8 mouse cellular contexts compared by ENCODE assay signal in the genomic region with DNA sequence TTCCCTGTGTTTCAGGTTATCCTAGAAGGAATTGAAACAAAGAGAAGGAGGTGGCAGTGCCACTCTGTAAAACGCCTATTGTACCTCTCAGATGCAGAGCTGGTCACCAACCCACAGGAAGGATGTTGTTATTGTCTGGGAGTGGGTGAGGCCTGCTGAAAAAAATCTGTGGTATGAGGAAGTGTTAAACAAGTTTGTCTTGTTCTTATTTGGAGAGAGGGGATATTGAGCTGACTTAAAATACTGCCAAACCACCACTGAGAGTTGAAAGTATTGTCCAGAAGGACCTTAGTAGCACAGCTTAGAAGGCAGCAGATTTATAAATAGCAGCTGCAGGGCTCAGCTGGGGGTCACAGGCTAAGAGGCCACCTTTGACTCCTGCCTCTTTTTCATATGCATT. TPM values are rescaled to one million over a fixed set of nuclear protein-coding genes. Genes with fewer than 3 reads are reported as not detected.
DNase-seq lines count a peak whose midpoint lies in the region; ATAC-seq and TF ChIP-seq lines count a peak whose summit lies in the region.

No protein-coding gene starts in this region.

- H3K27ac ChIP-seq in neural tube, embryonic 13.5 days (replicated peaks), result peak overlapping the region; percentile 38; the same call in 1 of the 2 replicates
- H3K27ac ChIP-seq in embryonic fibroblast, embryonic 13.5 days (ENCODE audit: insufficient read depth, low read length), result peak overlapping the region; percentile 93
- H3K27ac ChIP-seq in lung, embryonic 16.5 days (ENCODE audit: low read length), result peak overlapping the region; percentile 94

- peaks cover 20% of the 10 kb centered on the region for H3K4me1 ChIP-seq in neural tube, embryonic 13.5 days (replicated peaks)
- H3K4me1 ChIP-seq in embryonic fibroblast, embryonic 13.5 days (ENCODE audit: control insufficient read depth, insufficient read depth, low read length), result peaks cover 25% of the 10 kb centered on the region
- H3K4me1 ChIP-seq in lung, embryonic 16.5 days (replicated peaks; ENCODE audit: control insufficient read depth, insufficient read depth, low read length), result peaks cover 10% of the 10 kb centered on the region

- TF ChIP-seq CTCF in embryonic fibroblast, embryonic 13.5 days (IDR thresholded peaks at IDR 0.05; ENCODE audit: borderline replicate concordance, insufficient read depth, low read length), result no peak

- H3K4me2 ChIP-seq in neural tube, embryonic 13.5 days, result no peak overlapping the region
- H3K4me2 ChIP-seq in lung, embryonic 16.5 days (ENCODE audit: low read depth, low read length), result peak overlapping the region; percentile 31

- H3K36me3 ChIP-seq in neural tube, embryonic 13.5 days, result no peaks in the 10 kb centered on the region
- no peaks in the 10 kb centered on the region for H3K36me3 ChIP-seq in lung, embryonic 16.5 days (ENCODE audit: control insufficient read depth, insufficient read depth, low read length)

- no peaks in the 10 kb centered on the region for H3K27me3 ChIP-seq in neural tube, embryonic 13.5 days
- H3K27me3 ChIP-seq in lung, embryonic 16.5 days (ENCODE audit: control insufficient read depth, insufficient read depth, low read depth, low read length), result no peaks in the 10 kb centered on the region

- H3K4me3 ChIP-seq in neural tube, embryonic 13.5 days, result no peak overlapping the region
- no peak overlapping the region for H3K4me3 ChIP-seq in embryonic fibroblast, embryonic 13.5 days (ENCODE audit: insufficient read depth, low read length)
- H3K4me3 ChIP-seq in lung, embryonic 16.5 days (ENCODE audit: low read length), result no peak overlapping the region

- 23% methylated on average over 1 of the region's 1 CpGs for WGBS in neural tube, embryonic 13.5 days
- 5% methylated on average over 1 of the region's 1 CpGs for WGBS in lung, embryonic 16.5 days

- H3K9ac ChIP-seq in neural tube, embryonic 13.5 days, result no peak overlapping the region
- no peak overlapping the region for H3K9ac ChIP-seq in lung, embryonic 16.5 days (ENCODE audit: low read length)

- H3K9me3 ChIP-seq in neural tube, embryonic 13.5 days, result no peaks in the 10 kb centered on the region
- H3K9me3 ChIP-seq in lung, embryonic 16.5 days (ENCODE audit: control insufficient read depth, low read length), result no peaks in the 10 kb centered on the region

- ATAC-seq in neural tube, embryonic 13.5 days (ENCODE audit: low read depth), result no peak
- peak; percentile 89 for ATAC-seq in lung, embryonic 16.5 days (ENCODE audit: low read depth)

- DNase-seq in neural tube, embryonic 10.5 days (ENCODE audit: extremely low spot score, low spot score), result no peak
- peak; percentile 43 for DNase-seq in thymus, postnatal 25 days
- DNase-seq in adrenal gland, postnatal 4 days (ENCODE audit: low spot score in 2 of 2), result no peak
- DNase-seq in adipocyte (ENCODE audit: low spot score), result no peak
- no peak for DNase-seq in gastrocnemius, postnatal 4 days (ENCODE audit: low spot score in 2 of 2)

- TF ChIP-seq POLR2A in embryonic fibroblast, embryonic 13.5 days (IDR thresholded peaks at IDR 0.05; ENCODE audit: low read depth, low read length), result no peak

RNA-seq across cellular contexts. Expression of gene Maml2, which starts 25.9 kb away (rescaled TPM):
- 12.9 and 14.5 TPM in 2 replicates for polyA plus RNA-seq in neural tube, embryonic 13.5 days (2015; fragmentation: Nextera tagmentation; extraction: Ambion mirVana)
- polyA plus RNA-seq in embryonic fibroblast, embryonic 13.5 days (2011; ENCODE audit: insufficient read length, low read depth, missing spikeins), result 23.1 and 27.9 TPM in 2 replicates
- 15.3 and 15.6 TPM in 2 replicates for polyA plus RNA-seq in lung, embryonic 16.5 days (2015; fragmentation: Nextera tagmentation; extraction: Ambion mirVana)
- total RNA-seq in adrenal gland, postnatal 4 days (2021), result 10 to 100 TPM; 11.5 to 14.1 TPM
- 1 to 10 TPM; 8.2 to 8.7 TPM for total RNA-seq in gastrocnemius, postnatal 4 days (2021)

Comparison
In these comparisons a context has a peak if more than half of its experiments do, and no peak if none do; other contexts are left out.
1. H3K27ac ChIP-seq: peak in every context shown above with its lines; median percentile 94 in lung, embryonic 16.5 days; 93 in embryonic fibroblast, embryonic 13.5 days; 38 in neural tube, embryonic 13.5 days.